Mouse (Mus musculus) embryo, embryonic 11.5 days (tissue): Measurements from ENCODE around the gene Clcc1.

Experiments used
- DNase-seq: peaks from one replicate; pipeline ENCODE4 v3.0.0-alpha.2; 2012; ENCODE audit warnings: low read depth, low spot score

Clcc1 gene

DNA sequence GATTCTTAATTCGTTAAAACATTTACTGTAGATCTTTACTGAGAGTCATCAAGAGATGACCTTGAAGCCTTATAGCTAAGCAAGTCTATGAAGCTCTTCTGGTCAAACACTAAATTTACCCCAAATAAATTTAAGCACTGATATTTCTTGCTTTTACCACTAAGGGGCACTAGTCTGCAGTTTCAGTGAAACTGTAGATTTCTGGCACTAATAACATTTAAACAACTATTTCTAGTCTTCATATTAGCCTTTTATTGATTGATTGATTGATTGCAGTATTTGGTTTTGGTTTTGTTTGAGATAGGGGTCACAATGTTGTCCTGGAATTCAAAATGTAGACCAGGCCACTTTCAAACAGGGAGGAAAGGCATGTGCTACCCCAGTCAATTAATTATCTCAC lies 47.5 kb downstream of the Clcc1 start:
- no peak for DNase-seq

- no peak for DNase-seq
Observed at GRCm38 (mm10) chr3:108702789-108703188, 49.1 kb downstream of the Clcc1 start.

- DNase-seq = no peak
Observed at GRCm38 (mm10) chr3:108711296-108711695, 57.6 kb downstream of the Clcc1 start.

- no peak for DNase-seq
Observed at GRCm38 (mm10) chr3:108713065-108713675, 59.5 kb downstream of the Clcc1 start.

DNA sequence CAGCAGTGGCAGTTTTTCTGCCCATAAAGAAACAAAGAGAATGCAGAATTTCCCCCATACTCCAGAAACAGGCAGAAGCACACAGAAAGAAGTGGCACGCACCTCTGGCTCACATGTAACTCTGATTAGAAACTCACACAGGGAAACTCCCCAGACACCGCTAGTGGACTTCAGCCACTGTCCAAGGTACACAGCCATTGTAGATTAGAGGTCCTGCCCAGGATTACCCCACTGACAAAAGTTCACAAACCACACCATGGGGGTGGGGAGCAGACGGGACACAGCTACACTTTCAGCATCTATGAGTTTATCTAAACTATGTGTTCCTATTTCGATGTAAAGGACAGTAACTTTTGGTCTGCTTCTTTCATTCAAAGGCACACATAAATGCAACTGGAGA lies 61.1 kb downstream of the Clcc1 start:
- DNase-seq = no peak

DNA sequence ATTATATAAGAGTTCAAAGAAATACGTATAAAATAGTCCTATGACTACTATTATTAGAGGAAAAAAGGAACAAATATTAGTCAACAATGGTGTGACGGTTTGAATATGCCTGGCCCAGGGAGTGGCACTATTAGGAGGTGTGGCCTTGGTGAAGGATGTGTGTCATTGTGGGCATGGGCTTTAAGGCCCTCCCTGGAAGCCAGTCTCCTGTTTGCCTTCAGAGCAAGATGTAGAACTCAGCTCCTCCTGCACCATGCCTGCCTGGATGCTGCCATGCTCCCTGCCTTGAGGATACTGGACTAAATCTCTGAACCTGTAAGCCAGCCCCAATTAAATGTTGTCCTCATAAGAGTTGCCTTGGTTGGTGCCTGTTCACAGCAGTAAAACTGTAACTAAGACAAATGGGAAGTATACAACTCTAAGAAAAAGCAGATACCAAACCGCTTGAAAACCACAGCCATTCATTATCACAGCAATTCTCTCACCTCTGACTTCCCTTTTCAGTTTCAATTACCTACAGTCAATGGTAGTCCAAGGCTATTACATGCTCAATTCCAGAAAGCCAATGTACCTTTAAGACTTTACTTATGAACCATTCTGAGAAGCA lies 64.3 kb downstream of the Clcc1 start:
- DNase-seq = no peak

GRCm38 (mm10) chr3:108719357-108719756 lies 65.6 kb downstream of the Clcc1 start:
- DNase-seq = no peak

- no peak for DNase-seq
Observed at GRCm38 (mm10) chr3:108719761-108720160, 66.0 kb downstream of the Clcc1 start.

GRCm38 (mm10) chr3:108721076-108721991 lies 67.6 kb downstream of the Clcc1 start:
- peak; percentile 42 for DNase-seq

DNA sequence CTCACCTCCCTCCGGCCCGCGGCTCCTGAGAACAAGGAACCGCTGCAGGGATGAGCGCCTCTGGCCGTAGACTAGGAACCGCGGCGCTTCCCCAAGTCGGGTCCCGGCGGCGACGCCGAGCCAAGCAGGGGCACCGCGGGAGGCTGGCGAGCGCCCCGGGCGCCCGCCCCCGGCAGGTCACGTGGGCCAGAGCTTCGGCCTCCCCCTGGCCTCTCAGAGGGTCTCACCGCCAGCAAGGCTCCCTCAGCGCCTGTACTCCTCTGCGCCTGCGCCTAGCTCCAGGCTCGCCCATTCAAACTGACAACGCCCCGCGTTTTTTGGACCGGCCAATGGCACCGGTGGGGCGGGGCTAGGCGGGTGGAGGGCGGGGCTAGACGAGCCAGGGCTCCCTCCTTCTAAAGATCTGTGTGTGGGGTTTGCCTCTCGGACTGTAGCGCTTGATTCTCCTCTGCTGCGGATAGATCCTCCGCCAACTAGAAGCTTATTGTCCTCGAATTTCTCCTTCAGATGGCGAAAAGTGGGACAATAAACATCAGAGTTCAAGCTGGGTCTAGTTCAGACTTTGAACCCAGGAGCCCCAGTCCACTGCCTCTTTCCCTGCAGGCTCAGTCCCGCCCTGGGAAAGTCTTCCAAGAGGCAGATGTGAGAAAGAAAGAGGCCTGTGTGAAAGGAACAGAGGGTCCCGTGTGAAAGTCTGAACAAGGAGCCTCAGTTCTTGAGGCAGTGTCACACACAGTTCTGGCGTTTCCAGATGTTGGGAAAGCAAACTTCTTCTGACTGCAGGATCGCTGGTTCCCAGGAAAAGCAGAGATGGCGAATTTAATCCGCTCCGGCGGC lies 68.5 kb downstream of the Clcc1 start, which contains the start of gene Gpsm2:
TSS of gene Gpsm2 (minus strand) at position 274 of the 837 bp plus-strand sequence.
- DNase-seq = peak; percentile 98

- DNase-seq = no peak
Observed at GRCm38 (mm10) chr3:108726413-108726812, 72.7 kb downstream of the Clcc1 start.

DNA sequence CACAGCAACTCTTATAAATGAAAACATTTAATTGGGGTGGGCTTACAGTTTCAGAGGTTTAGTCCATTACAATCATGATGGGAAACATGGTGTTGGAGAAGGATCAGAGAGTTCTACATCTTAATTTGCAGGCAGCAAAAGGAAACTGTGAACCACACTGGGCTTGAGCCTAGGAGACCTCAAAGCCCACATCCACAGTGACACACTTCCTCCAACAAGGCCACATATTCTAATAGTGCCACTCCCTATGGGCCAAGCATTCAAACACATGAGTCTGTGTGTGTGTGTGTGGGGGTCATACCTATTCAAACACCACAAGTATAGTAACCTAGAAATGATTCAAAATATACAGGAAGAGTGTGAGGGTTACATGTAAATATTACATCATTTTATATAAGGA lies 73.6 kb downstream of the Clcc1 start:
- DNase-seq = no peak

GRCm38 (mm10) chr3:108727776-108728175 lies 74.1 kb downstream of the Clcc1 start:
- DNase-seq = no peak
